Comparison of ENCODE assay signal across 8 mouse cellular contexts in the genomic region with DNA sequence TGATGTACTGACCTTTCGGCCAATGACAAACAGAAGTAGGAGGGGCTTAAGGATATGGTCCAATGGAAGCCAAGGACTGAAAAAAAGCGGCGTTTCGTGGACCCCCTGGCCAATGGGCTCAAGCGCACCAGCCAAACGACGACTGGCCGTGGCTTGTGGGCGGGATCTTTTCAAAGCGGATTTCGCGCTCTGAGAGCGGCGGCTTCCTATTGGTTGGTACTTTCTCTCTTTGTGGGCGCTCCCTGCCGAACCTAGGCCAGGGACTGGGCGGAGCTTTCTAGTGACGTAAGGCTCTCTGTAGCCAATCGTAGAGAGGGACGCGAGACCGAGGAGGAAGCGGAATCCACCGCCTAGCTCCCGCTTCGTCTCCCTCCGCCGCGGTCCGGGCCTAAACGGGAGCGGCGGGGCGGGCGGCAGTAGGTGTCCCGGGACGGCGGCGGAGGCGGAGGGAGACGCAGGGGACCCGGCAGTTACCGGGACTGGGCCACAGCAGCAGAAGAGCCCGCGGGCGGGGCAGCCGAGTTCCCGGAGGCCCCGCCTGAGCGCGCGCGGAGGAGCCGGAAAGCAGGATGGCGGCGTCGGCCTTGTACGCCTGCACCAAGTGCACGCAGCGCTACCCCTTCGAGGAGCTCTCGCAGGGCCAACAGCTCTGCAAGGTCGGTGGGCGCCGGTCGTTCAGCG. TPM values are rescaled to one million over a fixed set of nuclear protein-coding genes. Genes with fewer than 3 reads are reported as not detected.
DNase-seq lines count a peak whose midpoint lies in the region; ATAC-seq and TF ChIP-seq lines count a peak whose summit lies in the region.

A gene (plus strand): TSS at position 311 of the 681 bp plus-strand sequence.

- no peaks in the 10 kb centered on the region for H3K9me3 ChIP-seq in embryonic facial prominence, embryonic 13.5 days
- H3K9me3 ChIP-seq in limb, embryonic 12.5 days: no peaks in the 10 kb centered on the region
- no peaks in the 10 kb centered on the region for H3K9me3 ChIP-seq in midbrain, embryonic 15.5 days

- peak within 1 kb of the TSS; percentile 94 for H3K9ac ChIP-seq in embryonic facial prominence, embryonic 13.5 days
- H3K9ac ChIP-seq in limb, embryonic 12.5 days (replicated peaks): peak within 1 kb of the TSS; percentile 94
- H3K9ac ChIP-seq in midbrain, embryonic 15.5 days: peak within 1 kb of the TSS; percentile 91

- under 1% methylated on average over 62 of the region's 67 CpGs for WGBS in embryonic facial prominence, embryonic 13.5 days
- WGBS in kidney, adult 2 months: under 1% methylated on average over 67 of the region's 67 CpGs
- under 1% methylated on average over 63 of the region's 67 CpGs for WGBS in limb, embryonic 12.5 days
- under 1% methylated on average over 65 of the region's 67 CpGs for WGBS in midbrain, embryonic 15.5 days
- WGBS in spleen, adult 2 months: under 1% methylated on average over 67 of the region's 67 CpGs

- H3K27me3 ChIP-seq in embryonic facial prominence, embryonic 13.5 days: no peaks in the 10 kb centered on the region
- no peaks in the 10 kb centered on the region for H3K27me3 ChIP-seq in kidney, adult 2 months (replicated peaks; ENCODE audit: control insufficient read depth, insufficient read depth, low read length)
- no peaks in the 10 kb centered on the region for H3K27me3 ChIP-seq in limb, embryonic 12.5 days
- H3K27me3 ChIP-seq in midbrain, embryonic 15.5 days (replicated peaks): no peaks in the 10 kb centered on the region
- no peaks in the 10 kb centered on the region for H3K27me3 ChIP-seq in spleen, adult 2 months (ENCODE audit: control insufficient read depth, insufficient read depth, low read length)

- peak within 1 kb of the TSS; percentile 99 for H3K27ac ChIP-seq in embryonic facial prominence, embryonic 13.5 days
- peak within 1 kb of the TSS; percentile 87 for H3K27ac ChIP-seq in kidney, adult 2 months (ENCODE audit: insufficient read depth, low read depth, low read length)
- peak within 1 kb of the TSS; percentile 98 for H3K27ac ChIP-seq in limb, embryonic 12.5 days
- peak within 1 kb of the TSS; percentile 98 for H3K27ac ChIP-seq in midbrain, embryonic 15.5 days
- peak within 1 kb of the TSS; percentile 97 for H3K27ac ChIP-seq in spleen, adult 2 months (ENCODE audit: insufficient read depth, low read length)

- peak within 1 kb of the TSS; percentile 76 for H3K4me2 ChIP-seq in embryonic facial prominence, embryonic 13.5 days
- peak within 1 kb of the TSS; percentile 74 for H3K4me2 ChIP-seq in limb, embryonic 12.5 days
- H3K4me2 ChIP-seq in midbrain, embryonic 15.5 days: peak within 1 kb of the TSS; percentile 87

- peak; percentile 92 for ATAC-seq in embryonic facial prominence, embryonic 13.5 days (ENCODE audit: insufficient number of reproducible peaks, insufficient read depth, low FRiP score, low TSS enrichment, low read depth)
- ATAC-seq in limb, embryonic 12.5 days (ENCODE audit: insufficient number of reproducible peaks, insufficient read depth, low FRiP score, low TSS enrichment, low read depth): peak; percentile 95
- ATAC-seq in midbrain, embryonic 15.5 days (replicated peaks): peak; percentile 96

- DNase-seq in 3134 (ENCODE audit: extremely low read depth, insufficient read length, low spot score): peak; percentile 97
- peak; percentile 98 to 99 for DNase-seq in adrenal gland, postnatal 36 days
- DNase-seq in heart, adult 18-20 months: peak; percentile 100
- peak; percentile 100 for DNase-seq in kidney, adult 2 months
- DNase-seq in spleen, adult 2 months (ENCODE audit: low read depth in 1 of 2, low spot score in 2 of 2): peak; percentile 99 to 100

- peak; percentile 29 for TF ChIP-seq POLR2A in kidney, adult 2 months (IDR thresholded peaks at IDR 0.05; ENCODE audit: low read depth, low read length)
- peak; percentile 37 for TF ChIP-seq POLR2A in spleen, adult 2 months (IDR thresholded peaks at IDR 0.05; ENCODE audit: low read depth, low read length)

- H3K36me3 ChIP-seq in embryonic facial prominence, embryonic 13.5 days: peaks cover 25% of the 10 kb centered on the region
- peaks cover 4% of the 10 kb centered on the region; the same call in 1 of the 2 replicates for H3K36me3 ChIP-seq in kidney, adult 2 months (ENCODE audit: control insufficient read depth, insufficient read depth, low read length)
- peaks cover 28% of the 10 kb centered on the region for H3K36me3 ChIP-seq in limb, embryonic 12.5 days
- H3K36me3 ChIP-seq in midbrain, embryonic 15.5 days (replicated peaks): peaks cover 17% of the 10 kb centered on the region
- peaks cover 11% of the 10 kb centered on the region for H3K36me3 ChIP-seq in spleen, adult 2 months (ENCODE audit: control insufficient read depth, insufficient read depth, low read length)

- H3K4me1 ChIP-seq in embryonic facial prominence, embryonic 13.5 days: peaks cover 22% of the 10 kb centered on the region
- no peaks in the 10 kb centered on the region; the same call in 1 of the 2 replicates for H3K4me1 ChIP-seq in kidney, adult 2 months (ENCODE audit: control insufficient read depth, insufficient read depth, low read length)
- H3K4me1 ChIP-seq in limb, embryonic 12.5 days (replicated peaks): peaks cover 25% of the 10 kb centered on the region
- H3K4me1 ChIP-seq in midbrain, embryonic 15.5 days: peaks cover 32% of the 10 kb centered on the region
- H3K4me1 ChIP-seq in spleen, adult 2 months (ENCODE audit: control insufficient read depth, insufficient read depth, insufficient read length): peaks cover 4% of the 10 kb centered on the region; the same call in 1 of the 2 replicates

- peak within 1 kb of the TSS; percentile 84 for H3K4me3 ChIP-seq in embryonic facial prominence, embryonic 13.5 days
- H3K4me3 ChIP-seq in kidney, adult 2 months (ENCODE audit: insufficient read depth, low read depth, low read length): peak within 1 kb of the TSS; percentile 77
- H3K4me3 ChIP-seq in limb, embryonic 12.5 days (replicated peaks): peak within 1 kb of the TSS; percentile 85
- H3K4me3 ChIP-seq in midbrain, embryonic 15.5 days: peak within 1 kb of the TSS; percentile 79
- peak within 1 kb of the TSS; percentile 99 for H3K4me3 ChIP-seq in spleen, adult 2 months (ENCODE audit: extremely low read depth, insufficient read depth, insufficient read length)

- no peak for TF ChIP-seq CTCF in kidney, adult 2 months (conservative IDR thresholded peaks at IDR 0.05; ENCODE audit: insufficient read depth, insufficient read length, low read depth, low read length)
- no peak for TF ChIP-seq CTCF in spleen, adult 2 months (IDR thresholded peaks at IDR 0.05; ENCODE audit: extremely low read depth, insufficient read depth, insufficient read length, insufficient replicate concordance)

RNA-seq across cellular contexts. Expression of the gene that starts here (rescaled TPM):
- total RNA-seq in adrenal gland, postnatal 36 days (2021): 10 to 100 TPM; 18.9 to 19.2 TPM
- 25.9 and 29.3 TPM in 2 replicates for polyA plus RNA-seq in embryonic facial prominence, embryonic 13.5 days (2015; fragmentation: Nextera tagmentation; extraction: Ambion mirVana)
- total RNA-seq in heart, adult 18-20 months (2021): 1 to 10 TPM; 6.4 to 7.2 TPM
- polyA plus RNA-seq in kidney, adult 2 months (2012; rRNA removed): 3.3 and 4.0 TPM in 2 replicates
- polyA plus RNA-seq in limb, embryonic 12.5 days (2016; fragmentation: Nextera tagmentation; extraction: Ambion mirVana): 30.0 and 30.6 TPM in 2 replicates
- polyA plus RNA-seq in midbrain, embryonic 15.5 days (2015; fragmentation: Nextera tagmentation; extraction: Ambion mirVana): 21.2 and 21.7 TPM in 2 replicates
- 8.5 and 19.2 TPM in 2 replicates for polyA plus RNA-seq in spleen, adult 2 months (2012; rRNA removed)

Comparison
In these comparisons a context has a peak if more than half of its experiments do, and no peak if none do; other contexts are left out.
1. Peak in every context shown above with its lines: DNase-seq, ATAC-seq, H3K4me3 ChIP-seq and H3K27ac ChIP-seq.